Mouse (Mus musculus): ENCODE data around the gene Ass1. TPM values are rescaled to one million over a fixed set of nuclear protein-coding genes. Genes with fewer than 3 reads are reported as not detected.

Gene Ass1
- 10 to 100 TPM; 27.5 to 27.7 TPM for total RNA-seq (2021)
- long read RNA-seq, experiment 1, transcript Ass1-201 (16 exons, 1,696 nt), result major isoform, 6 of 8 reads
- long read RNA-seq, experiment 1, partial matches to known transcripts, result 1 of 8 reads
- long read RNA-seq, experiment 1, other reads (novel, unspliced or antisense), result 1 of 8 reads
- long read RNA-seq, experiment 2, transcript Ass1-201 (16 exons, 1,696 nt), result major isoform, 7 of 9 reads
- long read RNA-seq, experiment 2, partial matches to known transcripts, result 1 of 9 reads
- long read RNA-seq, experiment 2, other reads (novel, unspliced or antisense), result 0 of 9 reads

GRCm38 (mm10) chr2:31469931-31470682, at the start of gene Ass1:
Gene Ass1, plus strand, starts transcription at chr2:31470207.
- H3K4me3 ChIP-seq, result peak within 1 kb of the TSS; percentile 61
- TF ChIP-seq CTCF (conservative IDR thresholded peaks at IDR 0.05), result peak; percentile 46
- peak within 1 kb of the TSS; percentile 73 for H3K27ac ChIP-seq
- peak; percentile 44 to 62 for DNase-seq (ENCODE audit: low spot score in 2 of 2)

- no peak for DNase-seq (ENCODE audit: low spot score in 2 of 2)
- H3K4me3 ChIP-seq, result no peak overlapping the region
- no peak overlapping the region for H3K27ac ChIP-seq
- TF ChIP-seq CTCF (conservative IDR thresholded peaks at IDR 0.05), result peak; percentile 80
These were observed 49.1 kb upstream of the Ass1 start for GRCm38 (mm10) chr2:31420914-31421313.

- Histone ChIP-seq H3K4me3 (no peak overlapping the region), H3K27ac (no peak overlapping the region)
- DNase-seq (ENCODE audit: low spot score in 2 of 2), result no peak
- no peak for TF ChIP-seq CTCF (conservative IDR thresholded peaks at IDR 0.05)
These were observed 47.4 kb upstream of the Ass1 start for GRCm38 (mm10) chr2:31422576-31422975.

GRCm38 (mm10) chr2:31431477-31431876, 38.5 kb upstream of the Ass1 start:
- no peak for DNase-seq (ENCODE audit: low spot score in 2 of 2)
- Histone ChIP-seq H3K27ac (no peak overlapping the region), H3K4me3 (no peak overlapping the region)
- TF ChIP-seq CTCF (conservative IDR thresholded peaks at IDR 0.05), result no peak

- H3K4me3 ChIP-seq, result no peak overlapping the region
- no peak for TF ChIP-seq CTCF (conservative IDR thresholded peaks at IDR 0.05)
- no peak overlapping the region for H3K27ac ChIP-seq
- no peak for DNase-seq (ENCODE audit: low spot score in 2 of 2)
These were observed 35.3 kb upstream of the Ass1 start for GRCm38 (mm10) chr2:31434746-31435145.

GRCm38 (mm10) chr2:31435567-31435966, 34.4 kb upstream of the Ass1 start:
- peak; percentile 86 for TF ChIP-seq CTCF (conservative IDR thresholded peaks at IDR 0.05)
- DNase-seq (ENCODE audit: low spot score in 2 of 2), result peak in 1 of 2 experiments; percentile 54
- Histone ChIP-seq H3K4me3 (no peak overlapping the region), H3K27ac (no peak overlapping the region)

GRCm38 (mm10) chr2:31437480-31438245, 32.3 kb upstream of the Ass1 start:
- Histone ChIP-seq H3K4me3 (no peak overlapping the region), H3K27ac (no peak overlapping the region)
- no peak for TF ChIP-seq CTCF (conservative IDR thresholded peaks at IDR 0.05)
- no peak for DNase-seq (ENCODE audit: low spot score in 2 of 2)

- H3K4me3 ChIP-seq, result no peak overlapping the region
- DNase-seq (ENCODE audit: low spot score in 2 of 2), result no peak
- H3K27ac ChIP-seq, result no peak overlapping the region
- TF ChIP-seq CTCF (conservative IDR thresholded peaks at IDR 0.05), result no peak
These were observed 30.4 kb upstream of the Ass1 start for GRCm38 (mm10) chr2:31439576-31439975.

GRCm38 (mm10) chr2:31442480-31443160, 27.4 kb upstream of the Ass1 start:
- H3K27ac ChIP-seq, result peak overlapping the region; percentile 75
- peak; percentile 64 to 76 for DNase-seq (ENCODE audit: low spot score in 2 of 2)
- TF ChIP-seq CTCF (conservative IDR thresholded peaks at IDR 0.05), result no peak
- H3K4me3 ChIP-seq, result no peak overlapping the region

GRCm38 (mm10) chr2:31446036-31446435, 24.0 kb upstream of the Ass1 start:
- DNase-seq (ENCODE audit: low spot score in 2 of 2), result no peak
- TF ChIP-seq CTCF (conservative IDR thresholded peaks at IDR 0.05), result no peak
- no peak overlapping the region for H3K27ac ChIP-seq
- no peak overlapping the region for H3K4me3 ChIP-seq

- no peak for DNase-seq (ENCODE audit: low spot score in 2 of 2)
- Histone ChIP-seq H3K27ac (no peak overlapping the region), H3K4me3 (no peak overlapping the region)
- no peak for TF ChIP-seq CTCF (conservative IDR thresholded peaks at IDR 0.05)
These were observed 23.6 kb upstream of the Ass1 start for GRCm38 (mm10) chr2:31446456-31446855.

GRCm38 (mm10) chr2:31447536-31447935, 22.5 kb upstream of the Ass1 start:
- no peak for DNase-seq (ENCODE audit: low spot score in 2 of 2)
- TF ChIP-seq CTCF (conservative IDR thresholded peaks at IDR 0.05), result no peak
- Histone ChIP-seq H3K4me3 (no peak overlapping the region), H3K27ac (no peak overlapping the region)
